Mouse (Mus musculus): ENCODE measurements around the gene Gm28047.

GRCm38 (mm10) chr15:102563061-102563460, 61.8 kb downstream of the Gm28047 start:
- TF ChIP-seq CTCF (IDR thresholded peaks at IDR 0.05; ENCODE audit: low read depth, low read length) = no peak
- no peak for TF ChIP-seq POLR2A (IDR thresholded peaks at IDR 0.05; ENCODE audit: extremely low read depth, insufficient read depth, low read length)

All from liver, adult 2 months (tissue).